Mouse (Mus musculus) limb, embryonic 15.5 days (tissue): Measurements from ENCODE around the gene Rpgrip1l. TPM values are rescaled to one million over a fixed set of nuclear protein-coding genes. Genes with fewer than 3 reads are reported as not detected.

ENCODE experiments used
- ATAC-seq: fragments of 200-750 bp; cut with Nextera tagmentation; 2 replicates; pipeline ENCODE4 v1.8.0; 2017; ENCODE audit warnings: low read depth, moderate TSS enrichment; ENCODE audit not compliant: insufficient number of reproducible peaks, low FRiP score, low TSS enrichment
- H3K27ac ChIP-seq: fragments of 300-500 bp; sonication (generic); 2 replicates; pipeline ENCODE4 v1.5.1; 2015; ENCODE audit warnings: moderate library complexity, mild to moderate bottlenecking, inconsistent platforms
- H3K27me3 ChIP-seq: fragments of 300-500 bp; sonication (generic); 2 replicates; pipeline ENCODE4 v1.6.1; 2015; ENCODE audit warnings: inconsistent platforms
- H3K36me3 ChIP-seq: fragments of 300-500 bp; sonication (generic); 2 replicates; pipeline ENCODE4 v1.6.1; 2015; ENCODE audit warnings: inconsistent platforms
- H3K4me1 ChIP-seq: fragments of 300-500 bp; sonication (generic); 2 replicates; pipeline ENCODE4 v1.6.1; 2015; ENCODE audit warnings: inconsistent platforms
- H3K4me2 ChIP-seq: fragments of 300-500 bp; sonication (generic); 2 replicates; pipeline ENCODE4 v1.6.1; 2015; ENCODE audit warnings: mild to moderate bottlenecking, inconsistent platforms
- H3K4me3 ChIP-seq: fragments of 300-500 bp; sonication (generic); 2 replicates; pipeline ENCODE4 v1.5.1; 2015; ENCODE audit warnings: mild to moderate bottlenecking, inconsistent platforms
- H3K9ac ChIP-seq: fragments of 300-500 bp; sonication (generic); 2 replicates; pipeline ENCODE4 v1.6.1; 2015; ENCODE audit warnings: inconsistent platforms
- H3K9me3 ChIP-seq: fragments of 300-500 bp; sonication (generic); 2 replicates; pipeline ENCODE4 v1.6.1; 2016; ENCODE audit warnings: inconsistent platforms
- WGBS: fragments of 180-500 bp; shearing (Covaris S2); methylation state at CpG from one replicate; pipeline ENCODE4 v1.1.7; 2015; 5-methylcytosine and 5-hydroxymethylcytosine counted together
- polyA plus RNA-seq: library from polyadenylated mRNA; unstranded; fragments of >200 nt; fragmentation: Nextera tagmentation; extraction: Ambion mirVana; gene quantifications from 2 replicates; pipeline ENCODE4 v1.2.1, GENCODE M21; 2015

The Rpgrip1l gene
- polyA plus RNA-seq, 1 experiment from 2014 or later, result 14.9 TPM

DNA sequence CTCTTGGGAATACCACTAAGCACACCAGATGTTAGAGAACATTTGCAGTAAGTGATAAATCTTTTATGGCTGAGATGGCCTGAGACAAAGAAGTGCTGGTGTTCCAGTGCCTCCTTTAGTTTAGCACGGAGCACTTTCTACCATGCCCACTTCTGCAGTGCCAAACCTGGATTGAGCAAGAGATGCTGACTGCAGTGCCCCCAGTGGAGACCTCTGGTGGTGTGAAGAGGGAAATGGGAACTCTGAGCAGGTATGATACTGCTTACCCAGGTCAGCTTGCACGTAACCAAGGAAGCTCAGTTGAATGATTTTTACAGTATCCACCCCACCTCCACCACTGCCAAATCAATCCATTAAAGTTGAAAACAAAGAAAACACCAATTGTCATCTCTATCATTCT is 51.5 kb downstream of the Rpgrip1l start:
- no peak overlapping the region for H3K9ac ChIP-seq
- no peak for ATAC-seq
- H3K4me2 ChIP-seq, result no peak overlapping the region
- no peaks in the 10 kb centered on the region for H3K4me1 ChIP-seq
- no peak overlapping the region for H3K4me3 ChIP-seq
- H3K36me3 ChIP-seq, result no peaks in the 10 kb centered on the region
- no peaks in the 10 kb centered on the region for H3K27me3 ChIP-seq
- no peaks in the 10 kb centered on the region for H3K9me3 ChIP-seq
- WGBS, result 77% methylated on average over 2 of the region's 2 CpGs
- no peak overlapping the region for H3K27ac ChIP-seq

GRCm38 (mm10) chr8:91250966-91251365 is 62.1 kb downstream of the Rpgrip1l start:
- Histone ChIP-seq H3K27ac (no peak overlapping the region), H3K9me3 (no peaks in the 10 kb centered on the region), H3K27me3 (no peaks in the 10 kb centered on the region), H3K4me3 (no peak overlapping the region), H3K4me1 (no peaks in the 10 kb centered on the region), H3K36me3 (peaks cover 16% of the 10 kb centered on the region), H3K9ac (no peak overlapping the region), H3K4me2 (no peak overlapping the region)
- 85% methylated on average over 6 of the region's 6 CpGs for WGBS
- ATAC-seq, result no peak

GRCm38 (mm10) chr8:91249758-91250466 is 63.1 kb downstream of the Rpgrip1l start:
- 93% methylated on average over 9 of the region's 9 CpGs for WGBS

GRCm38 (mm10) chr8:91245821-91246454 is 67.1 kb downstream of the Rpgrip1l start:
- Histone ChIP-seq H3K9ac (no peak overlapping the region), H3K36me3 (peaks cover 16% of the 10 kb centered on the region), H3K27me3 (no peaks in the 10 kb centered on the region), H3K4me1 (no peaks in the 10 kb centered on the region), H3K9me3 (no peaks in the 10 kb centered on the region), H3K27ac (no peak overlapping the region), H3K4me3 (no peak overlapping the region), H3K4me2 (no peak overlapping the region)
- no peak for ATAC-seq
- 64% methylated on average over 4 of the region's 4 CpGs for WGBS

More at GRCm38 (mm10) chr8:91249758-91250466, 63.1 kb downstream of the Rpgrip1l start:
- no peaks in the 10 kb centered on the region for H3K9me3 ChIP-seq
- ATAC-seq, result no peak
- H3K27me3 ChIP-seq, result no peaks in the 10 kb centered on the region
- H3K4me1 ChIP-seq, result no peaks in the 10 kb centered on the region
- no peak overlapping the region for H3K4me3 ChIP-seq
- H3K9ac ChIP-seq, result no peak overlapping the region
- peaks cover 16% of the 10 kb centered on the region for H3K36me3 ChIP-seq
- H3K4me2 ChIP-seq, result no peak overlapping the region
- H3K27ac ChIP-seq, result no peak overlapping the region

DNA sequence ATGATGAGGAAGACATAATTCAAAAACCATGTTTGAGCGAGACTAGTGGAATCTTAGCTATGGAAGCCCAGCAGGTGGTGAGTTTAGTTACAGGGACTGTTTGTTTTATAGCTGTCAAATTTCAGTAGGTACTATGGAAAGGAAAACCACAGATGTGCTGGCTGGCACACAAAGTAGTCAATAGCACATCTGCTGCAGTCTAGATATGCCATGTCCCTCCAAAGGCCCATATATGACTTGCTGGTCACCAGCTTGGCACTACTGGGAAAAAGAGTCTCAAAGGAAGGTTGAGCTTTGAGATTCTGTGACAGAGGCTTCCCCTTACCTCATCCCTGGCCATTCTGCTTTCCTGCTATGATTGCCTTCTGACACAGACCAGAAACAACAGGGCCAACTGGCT is 70.3 kb downstream of the Rpgrip1l start:
- H3K36me3 ChIP-seq, result peaks cover 6% of the 10 kb centered on the region; the same call in 1 of the 2 replicates
- no peak overlapping the region for H3K4me2 ChIP-seq
- H3K9ac ChIP-seq, result no peak overlapping the region
- H3K9me3 ChIP-seq, result no peaks in the 10 kb centered on the region
- 66% methylated on average over 1 of the region's 1 CpGs for WGBS
- H3K4me1 ChIP-seq, result no peaks in the 10 kb centered on the region
- H3K27me3 ChIP-seq, result no peaks in the 10 kb centered on the region
- H3K4me3 ChIP-seq, result no peak overlapping the region
- ATAC-seq, result no peak
- no peak overlapping the region for H3K27ac ChIP-seq

DNA sequence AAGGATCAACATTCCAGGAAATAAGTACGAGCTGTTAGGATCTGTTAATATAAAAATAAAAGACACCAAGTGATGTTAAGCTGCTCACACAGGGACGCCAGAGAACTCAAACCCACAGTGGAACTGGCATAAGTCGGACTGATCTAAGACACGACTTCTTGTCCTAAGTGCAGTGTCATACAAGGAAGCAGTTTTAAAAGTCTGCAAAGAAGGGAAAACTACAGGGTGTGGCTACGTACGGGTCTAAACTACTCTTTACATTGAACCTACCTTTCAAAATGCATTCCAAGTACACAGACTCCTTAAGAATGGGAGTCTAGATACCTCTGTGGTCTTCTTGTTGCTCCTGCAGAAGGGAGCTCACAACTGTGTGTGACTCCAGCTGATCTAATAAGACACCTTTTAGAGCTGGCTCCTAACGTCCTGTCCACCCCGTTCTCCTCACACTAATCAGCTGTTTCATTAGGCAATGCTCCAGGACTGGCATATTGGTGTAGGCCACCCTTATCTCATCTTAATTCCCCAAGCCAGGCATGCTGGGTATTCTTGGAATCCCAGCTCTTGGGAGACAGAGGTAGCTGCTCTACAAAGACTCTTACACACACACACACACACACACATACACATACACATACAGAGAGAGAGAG is 71.1 kb downstream of the Rpgrip1l start:
- WGBS, result 51% methylated on average over 8 of the region's 8 CpGs
- no peaks in the 10 kb centered on the region for H3K9me3 ChIP-seq
- no peak overlapping the region for H3K4me2 ChIP-seq
- H3K27ac ChIP-seq, result no peak overlapping the region
- no peaks in the 10 kb centered on the region for H3K27me3 ChIP-seq
- no peak overlapping the region for H3K4me3 ChIP-seq
- H3K9ac ChIP-seq, result no peak overlapping the region
- peaks cover 6% of the 10 kb centered on the region; the same call in 1 of the 2 replicates for H3K36me3 ChIP-seq
- ATAC-seq, result no peak
- no peaks in the 10 kb centered on the region for H3K4me1 ChIP-seq

DNA sequence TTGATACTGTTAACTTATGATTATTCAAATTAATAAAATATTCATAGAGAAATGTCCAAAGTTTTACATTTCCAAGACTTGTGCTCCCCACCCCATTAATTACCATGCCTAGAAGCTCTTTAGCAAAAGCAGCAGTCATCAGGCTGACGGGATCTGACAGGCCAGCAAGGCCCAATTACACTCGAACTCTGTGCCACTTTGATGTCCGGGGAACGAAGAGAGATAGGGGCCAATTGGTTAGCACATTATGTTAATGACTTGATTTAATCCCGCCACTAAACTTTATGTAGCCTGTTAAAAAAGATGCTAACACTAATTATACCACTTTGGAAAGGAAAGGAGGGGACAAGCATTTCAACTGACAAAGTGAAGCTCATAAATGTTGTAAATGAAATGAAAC is 71.7 kb downstream of the Rpgrip1l start:
- H3K9me3 ChIP-seq, result no peaks in the 10 kb centered on the region
- H3K4me2 ChIP-seq, result no peak overlapping the region
- 42% methylated on average over 5 of the region's 5 CpGs for WGBS
- H3K27me3 ChIP-seq, result no peaks in the 10 kb centered on the region
- H3K9ac ChIP-seq, result no peak overlapping the region
- no peak for ATAC-seq
- H3K27ac ChIP-seq, result no peak overlapping the region
- H3K4me1 ChIP-seq, result no peaks in the 10 kb centered on the region
- peaks cover 4% of the 10 kb centered on the region; the same call in 1 of the 2 replicates for H3K36me3 ChIP-seq
- H3K4me3 ChIP-seq, result no peak overlapping the region

DNA sequence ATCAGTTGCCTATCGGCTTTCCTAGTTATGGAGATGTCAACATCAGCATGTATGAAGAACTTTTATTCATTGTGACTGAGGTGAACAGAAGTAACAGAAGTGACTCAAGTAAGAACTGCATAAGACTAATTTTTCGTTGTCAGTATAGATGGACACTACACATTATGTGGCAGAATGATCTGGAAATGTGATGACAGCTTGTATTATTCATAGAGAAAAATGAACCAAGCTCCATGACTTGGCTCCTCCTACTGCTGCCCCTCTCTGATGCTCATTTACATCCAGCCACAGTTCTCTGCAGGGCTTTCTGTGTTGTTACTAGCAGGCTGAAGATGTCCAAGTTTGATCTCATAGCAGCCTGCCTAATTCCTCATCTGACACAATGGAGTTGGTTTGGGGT is 75.9 kb downstream of the Rpgrip1l start:
- no peak for ATAC-seq
- Histone ChIP-seq H3K4me1 (no peaks in the 10 kb centered on the region), H3K4me2 (no peak overlapping the region), H3K4me3 (no peak overlapping the region), H3K36me3 (peaks cover 1% of the 10 kb centered on the region), H3K27ac (no peak overlapping the region), H3K9ac (no peak overlapping the region), H3K9me3 (no peaks in the 10 kb centered on the region), H3K27me3 (no peaks in the 10 kb centered on the region)
- 71% methylated on average over 2 of the region's 2 CpGs for WGBS

- WGBS, result 67% methylated on average over 2 of the region's 2 CpGs
Observed at GRCm38 (mm10) chr8:91234097-91234496, 79.0 kb downstream of the Rpgrip1l start.

GRCm38 (mm10) chr8:91227421-91227841 is 85.6 kb downstream of the Rpgrip1l start:
- no peaks in the 10 kb centered on the region for H3K4me1 ChIP-seq
- no peak overlapping the region for H3K4me2 ChIP-seq
- ATAC-seq, result no peak
- H3K36me3 ChIP-seq, result peaks cover 13% of the 10 kb centered on the region
- no peak overlapping the region for H3K4me3 ChIP-seq
- H3K27me3 ChIP-seq, result no peaks in the 10 kb centered on the region
- 89% methylated on average over 7 of the region's 7 CpGs for WGBS
- H3K27ac ChIP-seq, result no peak overlapping the region
- no peak overlapping the region for H3K9ac ChIP-seq
- H3K9me3 ChIP-seq, result no peaks in the 10 kb centered on the region

More at GRCm38 (mm10) chr8:91234097-91234496, 79.0 kb downstream of the Rpgrip1l start:
- no peak for ATAC-seq
- Histone ChIP-seq H3K27me3 (no peaks in the 10 kb centered on the region), H3K4me2 (no peak overlapping the region), H3K4me1 (no peaks in the 10 kb centered on the region), H3K27ac (no peak overlapping the region), H3K4me3 (no peak overlapping the region), H3K9ac (no peak overlapping the region), H3K36me3 (peaks cover 9% of the 10 kb centered on the region), H3K9me3 (no peaks in the 10 kb centered on the region)

- H3K9me3 ChIP-seq, result no peaks in the 10 kb centered on the region
- H3K4me1 ChIP-seq, result no peaks in the 10 kb centered on the region
- no peak overlapping the region for H3K4me3 ChIP-seq
- H3K27me3 ChIP-seq, result no peaks in the 10 kb centered on the region
- H3K9ac ChIP-seq, result no peak overlapping the region
- WGBS, result 89% methylated on average over 7 of the region's 7 CpGs
- no peak for ATAC-seq
- no peak overlapping the region for H3K27ac ChIP-seq
- H3K4me2 ChIP-seq, result no peak overlapping the region
- H3K36me3 ChIP-seq, result peaks cover 7% of the 10 kb centered on the region; the same call in 1 of the 2 replicates
Observed at GRCm38 (mm10) chr8:91224227-91224626, 88.8 kb downstream of the Rpgrip1l start.

- no peak overlapping the region for H3K4me3 ChIP-seq
- H3K27ac ChIP-seq, result no peak overlapping the region
- H3K9ac ChIP-seq, result no peak overlapping the region
- 0 out of 2 replicates have a peak, but pooled peaks cover 3% of the 10 kb centered on the region for H3K4me1 ChIP-seq
- peaks cover 7% of the 10 kb centered on the region; the same call in 1 of the 2 replicates for H3K36me3 ChIP-seq
- no peaks in the 10 kb centered on the region for H3K9me3 ChIP-seq
- no peaks in the 10 kb centered on the region for H3K27me3 ChIP-seq
- no peak overlapping the region for H3K4me2 ChIP-seq
- ATAC-seq, result no peak
- WGBS, result 83% methylated on average over 2 of the region's 2 CpGs
Observed at GRCm38 (mm10) chr8:91221841-91222240, 91.2 kb downstream of the Rpgrip1l start.
